Mouse (Mus musculus) bone marrow, adult 2 months (tissue): ENCODE data around the gene Taf6l. TPM values are rescaled to one million over a fixed set of nuclear protein-coding genes. Genes with fewer than 3 reads are reported as not detected.

ENCODE experiments used
- H3K27ac ChIP-seq: fragments of 200-500 bp; 2 replicates; pipeline ENCODE4 v1.5.1; 2012; ENCODE audit warnings: low read depth, mild to moderate bottlenecking, control low read depth, inconsistent platforms, low read length; ENCODE audit not compliant: control insufficient read depth, poor library complexity, insufficient read depth
- H3K4me1 ChIP-seq: fragments of 200-500 bp; 2 replicates; pipeline ENCODE4 v1.6.1; 2011; ENCODE audit warnings: low read length; ENCODE audit not compliant: control insufficient read depth, insufficient read depth
- H3K4me3 ChIP-seq: fragments of 200-500 bp; replicated peaks from 2 replicates; pipeline ENCODE3; 2011; ENCODE audit warnings: mild to moderate bottlenecking, low read depth, low read length, control low read depth; ENCODE audit not compliant: control insufficient read depth
- CTCF ChIP-seq: fragments of 200-500 bp; IDR thresholded peaks from 2 replicates; pipeline ENCODE4 v1.5.1; 2011; ENCODE audit warnings: low read length, control low read depth; ENCODE audit not compliant: control insufficient read depth, insufficient read depth
- POLR2A ChIP-seq: fragments of 200-500 bp; IDR thresholded peaks from 2 replicates; pipeline ENCODE4 v1.6.1; 2011; ENCODE audit warnings: low read depth, mild to moderate bottlenecking, control low read depth, low read length, borderline replicate concordance; ENCODE audit not compliant: control insufficient read depth
- WGBS: fragments of 180-500 bp; shearing (Covaris S2); methylation state at CpG from one replicate; pipeline ENCODE4 v1.1.7; 2018; 5-methylcytosine and 5-hydroxymethylcytosine counted together
- polyA plus RNA-seq: library from polyadenylated mRNA; stranded (reverse); fragments of >200 nt; gene quantifications from 2 replicates; pipeline ENCODE4 v1.2.4, GENCODE M21; 2011; ENCODE audit warnings: low replicate concordance; ENCODE audit not compliant: missing spikeins, insufficient read depth, insufficient read length

Gene Taf6l
- polyA plus RNA-seq, 1 experiment, result 14.7 TPM

DNA sequence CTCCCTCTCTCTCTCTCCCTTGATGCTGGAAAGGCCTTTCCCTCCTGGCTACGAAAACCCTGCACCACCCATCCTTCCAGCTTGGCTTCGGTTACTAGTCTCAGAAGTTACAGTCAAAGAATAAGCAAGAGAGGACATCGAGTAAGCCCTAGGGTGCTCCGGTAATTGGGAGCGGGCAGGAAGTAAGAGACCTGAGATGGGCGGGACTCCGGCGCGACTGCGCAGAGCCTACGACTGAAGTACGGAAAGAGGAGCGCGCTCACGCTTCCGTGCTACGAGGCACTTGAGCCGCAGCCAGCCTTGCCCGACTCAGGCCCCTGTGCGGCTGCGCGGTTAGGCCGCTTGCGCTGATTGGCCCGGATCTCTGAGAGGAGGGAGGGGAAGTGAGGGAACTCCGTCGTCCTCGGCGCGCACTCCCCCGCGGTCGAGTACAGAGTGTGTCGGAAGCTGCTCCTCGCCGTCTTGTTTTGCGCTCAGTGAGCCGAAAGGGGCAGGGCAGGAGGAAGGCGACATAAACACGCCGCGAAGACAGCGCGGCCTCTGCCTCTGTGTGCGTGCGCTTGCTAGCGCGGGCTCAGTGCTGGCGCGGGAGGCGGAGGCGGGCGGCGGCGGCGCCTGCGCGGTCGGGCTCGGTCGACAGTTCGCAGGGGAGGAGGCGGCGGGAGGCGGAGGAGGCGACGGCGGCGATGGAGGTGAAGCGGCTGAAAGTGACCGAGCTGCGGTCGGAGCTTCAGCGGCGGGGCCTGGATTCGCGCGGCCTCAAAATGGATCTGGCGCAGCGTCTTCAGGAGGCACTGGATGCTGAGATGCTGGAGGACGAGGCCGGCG is 33.6 kb upstream of the Taf6l start, which contains the start of gene Hnrnpul2:
TSS of gene Hnrnpul2 (plus strand) at position 415 of the 828 bp plus-strand sequence.
- Histone ChIP-seq H3K27ac (peak within 1 kb of the TSS; percentile 98), H3K4me1 (peaks cover 1% of the 10 kb centered on the region; the same call in 1 of the 2 replicates), H3K4me3 (peak within 1 kb of the TSS; percentile 98)
- TF ChIP-seq POLR2A, result peak; percentile 99
- 0 out of 2 replicates have a peak, but pooled peaks have one; percentile 8 for TF ChIP-seq CTCF
- under 1% methylated on average over 83 of the region's 83 CpGs for WGBS

DNA sequence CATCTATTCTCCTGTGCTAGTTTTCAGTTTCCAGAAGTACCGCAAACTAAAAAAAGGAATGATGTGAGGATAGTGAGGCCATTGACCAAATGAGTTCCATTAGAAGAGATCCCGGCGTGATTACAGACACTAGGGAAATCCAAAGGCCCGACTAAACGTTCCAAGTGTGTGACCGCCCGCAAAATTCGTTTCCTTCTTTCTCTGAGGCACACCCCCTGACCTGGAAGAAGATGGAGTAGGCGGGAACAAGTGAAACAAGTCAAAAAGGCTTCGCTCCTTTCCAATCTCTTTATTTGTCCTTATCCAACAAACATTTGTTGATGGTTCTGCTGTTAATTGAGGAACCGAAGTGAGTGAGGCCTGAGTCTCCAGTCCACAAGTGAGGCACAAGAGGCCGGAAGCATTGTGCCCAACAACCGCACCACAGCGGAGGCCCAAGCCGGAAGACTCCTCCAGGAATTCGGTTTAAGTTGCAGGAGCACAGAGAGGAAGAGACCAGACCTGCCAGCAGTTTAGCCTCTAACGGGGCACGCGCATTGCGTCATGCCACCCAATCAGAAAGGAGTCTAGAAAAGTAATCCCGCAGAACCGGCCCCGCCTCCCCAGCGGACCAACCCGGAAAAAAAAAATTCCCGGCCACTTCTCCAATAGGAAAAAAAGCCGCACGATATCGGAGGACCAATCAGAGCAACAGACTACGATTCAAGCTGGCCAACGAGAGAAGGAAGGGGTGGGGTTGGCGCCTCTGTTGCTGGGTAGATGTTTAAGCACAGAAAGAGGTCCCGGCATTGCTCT is 32.8 kb upstream of the Taf6l start, which contains the start of gene Ttc9c:
TSS of gene Ttc9c (minus strand) at position 533 of the 795 bp plus-strand sequence.
- Histone ChIP-seq H3K4me1 (peaks cover 1% of the 10 kb centered on the region; the same call in 1 of the 2 replicates), H3K4me3 (peak within 1 kb of the TSS; percentile 98), H3K27ac (peak within 1 kb of the TSS; percentile 98)
- TF ChIP-seq POLR2A (peak; percentile 72), CTCF (no peak)
- WGBS, result under 1% methylated on average over 33 of the region's 33 CpGs

DNA sequence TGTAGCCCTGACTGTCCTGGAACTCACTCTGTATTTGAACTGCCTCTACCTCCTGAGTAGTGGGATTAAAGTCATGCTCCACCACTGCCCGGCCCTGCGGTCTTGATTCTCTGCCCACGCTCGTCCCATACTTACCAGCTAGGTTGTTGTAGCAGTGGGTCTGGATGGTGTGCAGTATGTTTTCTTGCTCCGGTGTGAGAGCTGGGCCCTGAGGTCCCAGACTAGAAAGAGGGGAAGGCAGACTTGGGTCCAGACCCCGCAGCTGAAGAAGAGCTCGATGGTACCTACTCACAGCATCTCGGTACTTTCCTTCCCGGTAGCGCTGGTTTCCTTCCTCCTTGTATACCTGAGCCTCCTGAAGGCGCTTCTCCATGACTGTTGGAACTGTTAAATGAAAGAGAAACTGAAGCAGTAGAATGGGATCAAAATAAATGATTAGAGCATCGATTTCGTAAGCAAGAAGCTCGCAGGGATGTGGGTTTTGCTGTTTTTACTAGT is 32.1 kb upstream of the Taf6l start:
- H3K4me3 ChIP-seq, result peak overlapping the region; percentile 98
- H3K4me1 ChIP-seq, result peaks cover 1% of the 10 kb centered on the region; the same call in 1 of the 2 replicates
- TF ChIP-seq CTCF (no peak), POLR2A (no peak)
- 5% methylated on average over 14 of the region's 14 CpGs for WGBS
- peak overlapping the region; percentile 44 for H3K27ac ChIP-seq

DNA sequence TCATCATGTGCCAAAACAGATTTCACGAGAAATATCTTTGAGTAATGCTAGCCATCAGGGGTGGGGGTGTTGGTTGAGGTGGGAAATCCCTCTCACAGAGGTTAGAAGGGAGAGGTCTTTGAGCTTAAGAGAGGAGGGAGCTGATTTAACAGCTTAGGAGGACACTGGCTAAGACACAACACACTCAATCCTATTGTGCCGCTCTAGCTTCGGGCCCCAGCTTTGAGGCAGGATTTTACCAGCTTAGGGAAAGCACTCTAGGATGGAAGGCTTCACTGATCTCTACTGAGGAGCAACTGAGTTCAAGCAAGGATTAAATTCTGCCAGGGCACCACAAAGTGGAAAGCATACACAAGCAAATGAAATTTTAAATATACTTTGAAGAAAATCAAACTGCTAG is 30.8 kb upstream of the Taf6l start:
- H3K27ac ChIP-seq, result no peak overlapping the region
- 71% methylated on average over 3 of the region's 3 CpGs for WGBS

DNA sequence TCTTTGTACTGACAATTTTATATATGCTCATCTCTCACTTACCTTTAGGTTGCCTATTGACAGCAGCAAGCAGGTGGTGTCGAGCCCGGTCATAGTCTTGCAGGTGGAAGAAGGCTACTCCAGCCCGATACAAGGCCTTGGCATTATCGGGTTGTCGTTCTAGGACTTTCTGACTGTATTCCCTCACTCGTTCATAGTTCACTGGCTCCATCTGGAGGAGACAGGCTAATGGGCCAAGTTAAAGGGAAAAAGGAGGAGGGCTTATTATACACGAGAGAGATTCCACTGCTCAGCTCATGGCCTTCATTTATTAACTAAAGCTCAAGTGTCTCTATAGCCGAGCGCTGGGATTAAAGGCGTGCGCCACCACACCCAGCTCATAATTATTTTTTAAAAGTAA is 29.6 kb upstream of the Taf6l start:
- WGBS, result 84% methylated on average over 11 of the region's 11 CpGs
- no peak overlapping the region for H3K27ac ChIP-seq
- no peaks in the 10 kb centered on the region for H3K4me1 ChIP-seq
- no peak overlapping the region for H3K4me3 ChIP-seq
- TF ChIP-seq POLR2A, result no peak
- TF ChIP-seq CTCF, result no peak

More for the DNA sequence above, 30.8 kb upstream of the Taf6l start:
- peaks cover 1% of the 10 kb centered on the region; the same call in 1 of the 2 replicates for H3K4me1 ChIP-seq
- TF ChIP-seq POLR2A (no peak), CTCF (no peak)
- no peak overlapping the region for H3K4me3 ChIP-seq

DNA sequence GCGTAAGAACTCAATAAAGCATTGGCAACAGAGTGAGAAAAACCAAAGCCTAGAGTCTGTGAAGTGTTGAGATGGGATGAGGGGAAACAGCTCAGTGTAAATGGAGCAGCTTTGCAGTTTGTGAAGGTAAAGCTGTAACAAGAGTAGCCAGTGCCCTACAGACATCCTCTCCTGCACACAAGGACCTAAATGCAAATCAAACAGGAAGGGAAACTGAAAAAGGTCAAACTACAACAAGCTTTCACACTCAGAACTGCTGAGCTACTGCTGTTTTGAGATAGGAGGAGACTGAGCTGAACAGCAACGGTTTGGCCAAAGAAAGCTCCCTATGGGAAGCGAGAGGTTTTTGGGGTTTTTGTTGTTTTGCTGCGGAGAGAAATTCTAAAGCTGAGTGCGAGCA is 20.6 kb upstream of the Taf6l start:
- 88% methylated on average over 5 of the region's 5 CpGs for WGBS

DNA sequence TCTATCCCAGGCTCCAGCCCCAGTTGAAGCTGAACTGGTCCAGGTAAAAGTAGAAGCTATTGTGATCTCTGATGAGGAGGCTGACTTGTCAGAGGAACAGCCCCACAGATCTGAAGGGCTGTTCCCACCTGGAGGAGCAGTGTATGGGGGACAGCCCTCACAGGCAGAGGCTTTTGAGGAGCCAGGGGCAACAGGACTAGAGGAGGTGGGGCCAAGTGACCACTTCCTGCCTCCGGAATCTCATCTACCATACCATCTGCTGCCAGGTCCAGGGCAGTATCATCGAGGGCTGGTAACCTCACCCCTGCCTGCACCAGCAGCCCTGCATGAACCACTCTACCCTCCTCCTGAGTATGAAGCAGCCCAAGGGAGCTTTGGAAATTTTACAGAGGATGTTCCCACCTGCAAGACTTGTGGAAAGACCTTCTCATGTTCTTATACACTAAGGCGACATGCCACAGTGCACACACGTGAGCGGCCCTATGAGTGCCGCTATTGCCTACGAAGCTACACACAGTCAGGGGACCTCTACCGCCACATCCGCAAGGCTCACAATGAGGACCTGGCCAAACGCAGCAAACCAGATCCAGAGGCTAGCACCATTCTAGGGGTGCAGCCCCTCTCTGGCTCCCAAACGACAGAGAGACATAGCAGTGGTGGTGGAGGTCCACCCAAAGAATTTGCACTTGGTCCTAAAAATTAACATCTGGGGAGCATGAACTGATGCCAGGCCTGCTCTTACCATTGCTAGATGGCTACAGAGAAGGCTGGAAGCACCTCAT is 17.9 kb upstream of the Taf6l start:
- WGBS, result 69% methylated on average over 11 of the region's 11 CpGs
- Histone ChIP-seq H3K4me1 (peaks cover 2% of the 10 kb centered on the region; the same call in 1 of the 2 replicates), H3K4me3 (no peak overlapping the region), H3K27ac (no peak overlapping the region)
- TF ChIP-seq POLR2A (no peak), CTCF (no peak)

More for the DNA sequence above, 20.6 kb upstream of the Taf6l start:
- Histone ChIP-seq H3K27ac (peak overlapping the region; percentile 73), H3K4me1 (peaks cover 2% of the 10 kb centered on the region; the same call in 1 of the 2 replicates), H3K4me3 (no peak overlapping the region)
- TF ChIP-seq CTCF (no peak), POLR2A (no peak)
